Mouse (Mus musculus): Measurements from ENCODE around the gene Hist1h2ac. TPM values are rescaled to one million over a fixed set of nuclear protein-coding genes. Genes with fewer than 3 reads are reported as not detected.
"Not testable (repeated sequence)": the region's sequence is repeated elsewhere in the genome, so short reads cannot be mapped to it uniquely, and the experiment has no call there.

Gene Hist1h2ac
- polyA plus RNA-seq, 1 experiment from 2014 or later = 1.3 TPM

DNA sequence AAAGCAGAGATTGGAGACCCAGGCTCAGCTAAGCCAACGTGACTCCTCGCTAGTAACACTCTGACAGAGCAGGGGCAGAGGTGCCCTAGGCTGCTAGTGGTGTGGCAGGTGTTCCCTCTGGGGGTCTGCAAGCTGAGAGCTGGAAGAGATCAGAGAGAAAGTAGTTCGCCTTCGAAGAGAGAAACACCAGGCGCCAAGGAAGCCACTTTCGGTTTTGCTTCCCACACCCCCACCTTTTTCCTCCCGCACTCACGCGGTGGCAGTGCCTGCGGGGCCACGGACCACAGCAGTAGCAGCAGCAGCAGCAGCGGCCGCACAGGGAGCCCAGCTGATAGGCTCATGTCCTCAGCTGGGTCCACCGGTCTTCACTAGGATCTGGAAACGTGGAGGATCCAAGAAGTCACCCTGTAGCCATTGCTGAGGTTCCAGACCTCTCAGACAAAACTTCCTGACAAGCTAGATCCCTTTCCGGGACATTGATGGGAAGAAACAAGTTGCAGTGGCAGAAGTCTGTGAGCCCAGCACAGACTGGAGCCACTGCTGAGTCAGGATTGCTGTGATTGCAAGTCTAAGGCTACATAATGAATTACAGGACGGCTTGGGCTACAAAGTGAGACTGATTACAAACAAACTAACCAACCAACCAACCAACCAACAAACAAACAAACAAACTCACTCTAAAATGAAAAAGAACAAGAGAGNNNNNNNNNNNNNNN, 26.8 kb upstream of the Hist1h2ac start, which contains the start of gene Hfe:
Hfe (minus strand) TSS at position 481 of the 716 bp plus-strand sequence.
- H3K9me3 ChIP-seq = no peaks in the 10 kb centered on the region
- H3K4me3 ChIP-seq = peak within 1 kb of the TSS; percentile 56
- H3K27me3 ChIP-seq (replicated peaks; ENCODE audit: low read depth, poor library complexity, severe bottlenecking) = peaks cover 8% of the 10 kb centered on the region
- peak within 1 kb of the TSS; percentile 81 for H3K27ac ChIP-seq (replicated peaks)
- peak; percentile 66 for DNase-seq (ENCODE audit: low spot score)
- no peaks in the 10 kb centered on the region for H3K36me3 ChIP-seq (replicated peaks)
- H3K4me1 ChIP-seq = peaks cover 37% of the 10 kb centered on the region
- WGBS = 2% methylated on average over 17 of the region's 17 CpGs

- Histone ChIP-seq H3K27ac (replicated peaks) (peak overlapping the region; percentile 81), H3K4me3 (peak overlapping the region; percentile 56), H3K36me3 (replicated peaks) (no peaks in the 10 kb centered on the region), H3K9me3 (no peaks in the 10 kb centered on the region), H3K4me1 (peaks cover 34% of the 10 kb centered on the region), H3K27me3 (replicated peaks; ENCODE audit: low read depth, poor library complexity, severe bottlenecking) (peaks cover 8% of the 10 kb centered on the region)
- DNase-seq (ENCODE audit: low spot score) = peak; percentile 38
- 10% methylated on average over 15 of the region's 15 CpGs for WGBS
Observed at GRCm38 (mm10) chr13:23709714-23710373, 26.1 kb upstream of the Hist1h2ac start.

- Histone ChIP-seq H3K27ac (replicated peaks) (no peak overlapping the region), H3K4me1 (peaks cover 32% of the 10 kb centered on the region), H3K27me3 (replicated peaks; ENCODE audit: low read depth, poor library complexity, severe bottlenecking) (peaks cover 8% of the 10 kb centered on the region), H3K9me3 (no peaks in the 10 kb centered on the region), H3K36me3 (replicated peaks) (no peaks in the 10 kb centered on the region), H3K4me3 (no peak overlapping the region)
- no peak for DNase-seq (ENCODE audit: low spot score)
- WGBS = 76% methylated on average over 4 of the region's 4 CpGs
Observed at GRCm38 (mm10) chr13:23708654-23709053, 24.9 kb upstream of the Hist1h2ac start.

DNA sequence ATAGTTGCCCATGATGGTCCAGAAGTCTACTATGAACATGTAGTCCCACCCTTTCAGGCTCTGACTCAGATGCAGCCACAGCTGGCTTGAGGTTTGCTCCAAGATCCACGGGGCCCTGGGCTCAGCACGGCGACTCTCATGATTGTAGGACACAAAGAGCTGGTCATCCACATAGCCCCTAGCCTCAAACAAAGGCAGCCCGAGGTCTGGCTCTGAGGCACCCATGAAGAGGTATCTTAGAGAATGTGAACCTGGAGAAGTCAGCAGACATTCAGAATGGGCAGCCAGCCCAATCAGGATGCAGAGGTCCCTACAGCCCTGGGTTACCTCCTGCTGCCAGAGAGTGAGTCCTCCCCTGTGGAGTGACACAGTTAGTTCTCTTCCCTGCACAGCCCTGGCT, 24.3 kb upstream of the Hist1h2ac start:
- peak overlapping the region; percentile 48; the same call in 1 of the 2 replicates for H3K27ac ChIP-seq (replicated peaks)
- H3K4me3 ChIP-seq = no peak overlapping the region
- no peaks in the 10 kb centered on the region for H3K36me3 ChIP-seq (replicated peaks)
- H3K4me1 ChIP-seq = peaks cover 28% of the 10 kb centered on the region
- H3K27me3 ChIP-seq (replicated peaks; ENCODE audit: low read depth, poor library complexity, severe bottlenecking) = peaks cover 8% of the 10 kb centered on the region
- H3K9me3 ChIP-seq = no peaks in the 10 kb centered on the region
- 85% methylated on average over 4 of the region's 4 CpGs for WGBS
- DNase-seq (ENCODE audit: low spot score) = no peak

GRCm38 (mm10) chr13:23706771-23707170, 23.0 kb upstream of the Hist1h2ac start:
- peaks cover 28% of the 10 kb centered on the region for H3K4me1 ChIP-seq
- H3K9me3 ChIP-seq = no peaks in the 10 kb centered on the region
- H3K4me3 ChIP-seq = no peak overlapping the region
- H3K27me3 ChIP-seq (replicated peaks; ENCODE audit: low read depth, poor library complexity, severe bottlenecking) = peaks cover 8% of the 10 kb centered on the region
- H3K27ac ChIP-seq (replicated peaks) = peak overlapping the region; percentile 40; the same call in 1 of the 2 replicates
- WGBS = 91% methylated on average over 12 of the region's 12 CpGs
- no peaks in the 10 kb centered on the region for H3K36me3 ChIP-seq (replicated peaks)
- DNase-seq (ENCODE audit: low spot score) = peak; percentile 7

DNA sequence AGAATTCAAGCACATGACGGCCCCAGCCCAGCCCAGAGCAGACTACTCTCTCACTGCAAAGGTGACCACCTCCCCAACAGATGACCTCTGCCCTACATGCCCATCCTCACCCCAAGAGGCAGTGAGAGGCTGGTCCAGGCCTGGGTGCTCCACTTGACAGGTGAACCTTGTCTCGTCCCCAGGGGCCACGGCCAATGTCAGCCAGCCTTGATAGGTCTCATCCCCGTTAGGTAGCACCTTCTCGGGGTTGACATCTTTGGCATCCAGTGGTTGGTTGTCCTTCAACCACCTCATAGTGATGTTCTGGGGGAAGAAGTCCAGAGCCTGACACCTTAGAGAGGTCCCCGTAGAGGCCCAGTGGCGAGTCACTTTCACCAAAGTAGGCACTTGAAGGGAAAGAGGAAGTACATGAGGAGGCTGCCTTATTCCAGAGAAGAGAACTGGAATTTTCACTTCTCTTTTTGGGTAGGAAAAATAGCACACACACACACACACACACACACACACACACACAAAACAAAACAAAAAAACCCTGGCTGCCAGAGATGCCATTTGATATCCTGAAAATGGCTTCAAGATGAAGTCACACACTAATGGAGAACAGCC, 22.1 kb upstream of the Hist1h2ac start:
- WGBS = 90% methylated on average over 7 of the region's 7 CpGs
- no peaks in the 10 kb centered on the region for H3K9me3 ChIP-seq
- peaks cover 2% of the 10 kb centered on the region for H3K27me3 ChIP-seq (replicated peaks; ENCODE audit: low read depth, poor library complexity, severe bottlenecking)
- no peaks in the 10 kb centered on the region for H3K36me3 ChIP-seq (replicated peaks)
- peak; percentile 7 for DNase-seq (ENCODE audit: low spot score)
- H3K4me3 ChIP-seq = no peak overlapping the region
- peak overlapping the region; percentile 40; the same call in 1 of the 2 replicates for H3K27ac ChIP-seq (replicated peaks)
- peaks cover 32% of the 10 kb centered on the region for H3K4me1 ChIP-seq

DNA sequence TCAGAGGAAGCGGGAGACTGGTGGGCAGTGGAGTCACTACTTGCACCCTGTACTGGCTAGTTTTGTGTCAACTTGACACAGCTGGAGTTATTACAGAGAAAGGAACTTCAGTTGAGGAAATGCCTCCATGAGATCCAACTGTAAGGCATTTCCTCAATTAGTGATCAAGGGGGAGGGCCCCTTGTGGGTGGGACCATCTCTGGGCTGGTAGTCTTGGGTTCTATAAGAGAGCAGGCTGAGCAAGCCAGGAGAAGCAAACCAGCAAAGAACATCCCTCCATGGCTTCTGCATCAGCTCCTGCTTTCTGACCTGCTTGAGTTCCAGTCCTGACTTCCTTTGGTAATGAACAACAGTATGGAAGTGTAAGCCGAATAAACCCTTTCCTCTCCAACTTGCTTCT, 19.1 kb upstream of the Hist1h2ac start:
- not testable (repeated sequence) for H3K4me3 ChIP-seq; H3K27ac ChIP-seq (replicated peaks); DNase-seq (ENCODE audit: low spot score); H3K36me3 ChIP-seq (replicated peaks); H3K9me3 ChIP-seq; H3K27me3 ChIP-seq (replicated peaks; ENCODE audit: low read depth, poor library complexity, severe bottlenecking)
- H3K4me1 ChIP-seq = peaks cover 14% of the 10 kb centered on the region
- WGBS = 91% methylated on average over 2 of the region's 2 CpGs

DNA sequence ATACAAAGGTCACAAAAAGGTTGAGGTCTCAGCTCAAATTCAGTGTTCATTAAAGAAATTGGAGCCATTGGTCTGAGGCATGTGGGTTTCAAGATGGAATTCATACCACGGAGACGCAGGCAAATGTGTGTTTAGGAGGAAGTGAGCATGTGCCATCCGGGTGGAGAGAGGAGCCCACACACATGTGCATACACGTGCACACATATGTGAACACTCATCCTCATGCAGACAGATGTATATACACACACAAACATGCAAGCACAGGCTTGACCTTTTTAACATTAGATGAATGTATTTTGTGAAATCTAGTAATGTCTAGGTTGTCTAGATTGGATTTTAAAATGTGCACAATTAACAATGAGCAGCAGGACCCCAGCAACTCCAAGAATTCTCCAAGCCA, 18.5 kb upstream of the Hist1h2ac start:
- Histone ChIP-seq H3K9me3 (no peaks in the 10 kb centered on the region), H3K36me3 (replicated peaks) (no peaks in the 10 kb centered on the region), H3K4me1 (peaks cover 14% of the 10 kb centered on the region), H3K27me3 (replicated peaks; ENCODE audit: low read depth, poor library complexity, severe bottlenecking) (no peaks in the 10 kb centered on the region), H3K27ac (replicated peaks) (no peak overlapping the region), H3K4me3 (no peak overlapping the region)
- WGBS = 78% methylated on average over 4 of the region's 4 CpGs
- peak; percentile 6 for DNase-seq (ENCODE audit: low spot score)

DNA sequence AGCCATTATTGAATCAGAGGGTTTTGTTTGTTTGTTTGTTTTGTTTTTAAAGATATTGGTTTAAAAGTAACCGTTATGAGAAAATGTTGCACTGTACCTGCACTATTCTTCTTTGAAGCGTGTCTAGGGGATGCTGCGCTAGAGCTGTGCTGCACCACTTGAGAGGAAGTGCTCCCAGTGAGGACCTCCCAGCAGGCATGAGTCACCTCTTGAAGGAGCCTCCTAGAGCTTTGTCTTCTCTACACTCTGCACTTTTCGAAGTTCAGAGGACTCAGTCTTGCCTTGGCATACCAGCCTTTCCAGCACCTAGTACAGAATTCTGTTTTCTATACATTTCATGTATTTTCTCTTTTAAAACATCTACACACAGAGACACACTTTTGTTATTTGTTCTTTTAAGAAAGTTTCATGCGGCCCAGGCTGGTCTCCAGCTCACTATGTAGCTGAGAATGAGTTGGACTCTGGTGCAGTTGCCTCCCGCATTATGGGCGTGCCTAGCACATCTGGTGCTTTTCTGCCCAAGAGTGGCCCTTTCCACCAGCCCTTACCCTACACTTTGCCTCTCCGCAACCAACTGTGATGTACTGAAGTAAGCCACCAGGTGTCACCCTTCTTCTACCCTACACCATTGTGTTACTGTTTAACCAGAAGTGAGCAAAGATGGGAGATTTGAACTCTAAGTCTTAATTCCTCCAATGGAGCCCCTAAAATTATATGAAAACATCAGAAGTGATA, 17.2 kb upstream of the Hist1h2ac start:
- no peaks in the 10 kb centered on the region for H3K36me3 ChIP-seq (replicated peaks)
- DNase-seq (ENCODE audit: low spot score) = peak; percentile 78
- peaks cover 17% of the 10 kb centered on the region for H3K4me1 ChIP-seq
- 32% methylated on average over 8 of the region's 8 CpGs for WGBS
- no peaks in the 10 kb centered on the region for H3K27me3 ChIP-seq (replicated peaks; ENCODE audit: low read depth, poor library complexity, severe bottlenecking)
- H3K27ac ChIP-seq (replicated peaks) = peak overlapping the region; percentile 35
- no peaks in the 10 kb centered on the region for H3K9me3 ChIP-seq
- H3K4me3 ChIP-seq = 0 out of 2 replicates have a peak overlapping the region, but pooled peaks have one; percentile 11

DNA sequence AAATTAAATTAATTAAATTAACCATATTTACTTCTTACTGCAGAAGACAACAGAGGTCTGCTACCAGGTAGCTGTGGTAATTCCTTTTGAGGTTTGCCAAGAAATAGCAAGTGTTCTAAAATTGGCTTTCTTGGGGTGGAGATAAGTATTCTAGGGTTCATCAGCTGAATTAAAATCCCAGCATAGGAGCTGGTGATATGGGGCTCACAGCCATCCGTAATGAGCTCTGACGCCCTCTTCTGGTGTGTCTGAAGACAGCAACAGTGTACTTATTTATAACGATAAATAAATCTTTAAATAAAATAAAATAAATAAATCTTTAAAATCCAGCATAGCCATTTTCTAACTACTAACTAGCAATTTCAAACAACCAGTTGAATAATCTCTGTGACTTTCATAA, 16.0 kb upstream of the Hist1h2ac start:
- Histone ChIP-seq H3K4me3 (no peak overlapping the region), H3K9me3 (no peaks in the 10 kb centered on the region), H3K27me3 (replicated peaks; ENCODE audit: low read depth, poor library complexity, severe bottlenecking) (no peaks in the 10 kb centered on the region), H3K36me3 (replicated peaks) (no peaks in the 10 kb centered on the region), H3K27ac (replicated peaks) (peak overlapping the region; percentile 88; the same call in 1 of the 2 replicates), H3K4me1 (peaks cover 23% of the 10 kb centered on the region)
- no peak for DNase-seq (ENCODE audit: low spot score)
- 69% methylated on average over 3 of the region's 3 CpGs for WGBS

DNA sequence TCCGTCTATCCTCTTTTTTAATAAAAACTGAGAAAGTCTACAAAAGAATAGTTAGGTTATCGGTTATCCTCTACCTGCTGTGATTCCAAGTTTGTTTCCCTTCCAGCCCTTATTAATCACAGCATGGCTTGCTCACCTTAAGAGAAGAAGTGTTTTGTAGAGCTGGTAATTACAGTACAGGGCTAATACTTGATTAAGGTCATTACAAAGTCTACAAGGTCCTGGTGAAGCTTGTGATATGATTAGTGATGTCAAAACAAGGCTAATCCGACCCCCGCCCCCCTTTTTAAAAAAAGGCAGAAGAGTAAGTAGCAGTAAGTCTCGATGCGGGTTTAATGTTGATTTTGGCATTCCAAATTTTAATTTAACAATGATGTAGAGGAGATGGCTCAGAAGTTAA, 15.2 kb upstream of the Hist1h2ac start:
- DNase-seq (ENCODE audit: low spot score) = peak; percentile 6
- WGBS = 64% methylated on average over 6 of the region's 6 CpGs
- Histone ChIP-seq H3K4me3 (peak overlapping the region; percentile 60), H3K27ac (replicated peaks) (peak overlapping the region; percentile 88), H3K4me1 (peaks cover 23% of the 10 kb centered on the region), H3K36me3 (replicated peaks) (no peaks in the 10 kb centered on the region), H3K27me3 (replicated peaks; ENCODE audit: low read depth, poor library complexity, severe bottlenecking) (no peaks in the 10 kb centered on the region), H3K9me3 (no peaks in the 10 kb centered on the region)

DNA sequence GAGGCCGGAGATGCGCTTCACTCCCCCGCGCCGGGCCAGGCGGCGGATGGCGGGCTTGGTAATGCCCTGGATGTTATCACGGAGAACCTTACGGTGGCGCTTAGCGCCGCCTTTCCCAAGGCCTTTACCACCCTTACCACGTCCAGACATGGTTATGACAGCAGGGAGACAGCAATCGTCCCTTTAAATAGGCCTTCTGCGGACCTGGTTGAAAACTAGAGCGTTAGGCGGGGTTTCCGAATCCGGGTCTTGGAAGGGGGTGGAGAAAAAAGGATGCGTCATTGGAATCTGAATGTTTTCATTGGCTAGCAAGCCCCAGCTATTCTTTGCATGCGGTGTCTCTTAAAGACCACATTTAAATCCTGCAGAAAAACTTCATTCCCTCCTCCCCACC, 14.5 kb upstream of the Hist1h2ac start, which contains the start of gene Hist1h4c:
Hist1h4c (minus strand) TSS at position 155 of the 394 bp plus-strand sequence.
- Histone ChIP-seq H3K4me1 (peaks cover 23% of the 10 kb centered on the region), H3K36me3 (replicated peaks) (no peaks in the 10 kb centered on the region), H3K9me3 (no peaks in the 10 kb centered on the region), H3K27ac (replicated peaks) (peak within 1 kb of the TSS; percentile 88), H3K27me3 (replicated peaks; ENCODE audit: low read depth, poor library complexity, severe bottlenecking) (no peaks in the 10 kb centered on the region), H3K4me3 (peak within 1 kb of the TSS; percentile 60)
- under 1% methylated on average over 22 of the region's 22 CpGs for WGBS
- DNase-seq (ENCODE audit: low spot score) = peak; percentile 96
